Mouse (Mus musculus) gastrocnemius, adult 2 months (tissue): ENCODE data around the gene Cacna1c. TPM values are rescaled to one million over a fixed set of nuclear protein-coding genes. Genes with fewer than 3 reads are reported as not detected.
A peak's percentile ranks its signal among the peaks of the same experiment; 100 is the strongest.
"Not testable (repeated sequence)": the region's sequence is repeated elsewhere in the genome, so short reads cannot be mapped to it uniquely, and the experiment has no call there.

Source experiments
- DNase-seq: peaks from one replicate; pipeline ENCODE4 v3.0.0; 2022
- H3K27ac ChIP-seq: fragments of 200-600 bp; 2 replicates; pipeline ENCODE4 v1.8.1; 2022; ENCODE audit warnings: mild to moderate bottlenecking
- H3K4me3 ChIP-seq: fragments of 200-600 bp; 2 replicates; pipeline ENCODE4 v1.8.1; 2022; ENCODE audit warnings: mild to moderate bottlenecking, moderate library complexity
- CTCF ChIP-seq: fragments of 200-600 bp; IDR thresholded peaks from 2 replicates; pipeline ENCODE4 v1.8.1; 2022; ENCODE audit warnings: antibody characterized with exemption, mild to moderate bottlenecking, moderate library complexity
- intact Hi-C: fragments of 180-260 bp; cut with DNase I; formaldehyde crosslinking; loops from one replicate; pipeline ENCODE4 v1.15.1; 2025
- total RNA-seq, 2 experiments: library from RNA; stranded (reverse); gene quantifications; 2 replicates each; pipeline ENCODE4 v1.2.3; 2021

Cacna1c gene
- total RNA-seq, 2 experiments from 2014 or later: 1.7 to 1.9 TPM

DNA sequence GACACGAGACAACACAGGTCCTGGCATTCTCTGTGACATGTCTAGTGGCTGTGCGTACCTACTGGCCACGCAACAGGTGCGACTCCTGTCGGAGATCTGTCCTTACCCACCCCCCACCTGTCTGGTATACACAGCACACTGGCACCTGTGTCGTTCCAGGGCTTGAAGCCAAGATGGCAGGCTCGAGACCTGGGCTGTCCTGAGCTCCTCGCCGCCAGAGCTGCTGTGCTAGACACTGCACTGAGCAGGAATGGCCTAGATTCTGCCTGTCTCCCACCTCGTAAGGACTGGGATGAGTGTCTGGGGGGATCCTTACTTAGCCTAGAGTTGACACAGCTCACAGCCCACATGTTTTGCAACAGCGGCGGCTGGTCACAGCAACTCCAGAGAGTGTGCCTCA lies 29.0 kb upstream of the Cacna1c start:
- TF ChIP-seq CTCF: no peak
- Histone ChIP-seq H3K4me3 (no peak overlapping the region), H3K27ac (no peak overlapping the region)
- no peak for DNase-seq
- intact Hi-C loops: no loop called here

DNA sequence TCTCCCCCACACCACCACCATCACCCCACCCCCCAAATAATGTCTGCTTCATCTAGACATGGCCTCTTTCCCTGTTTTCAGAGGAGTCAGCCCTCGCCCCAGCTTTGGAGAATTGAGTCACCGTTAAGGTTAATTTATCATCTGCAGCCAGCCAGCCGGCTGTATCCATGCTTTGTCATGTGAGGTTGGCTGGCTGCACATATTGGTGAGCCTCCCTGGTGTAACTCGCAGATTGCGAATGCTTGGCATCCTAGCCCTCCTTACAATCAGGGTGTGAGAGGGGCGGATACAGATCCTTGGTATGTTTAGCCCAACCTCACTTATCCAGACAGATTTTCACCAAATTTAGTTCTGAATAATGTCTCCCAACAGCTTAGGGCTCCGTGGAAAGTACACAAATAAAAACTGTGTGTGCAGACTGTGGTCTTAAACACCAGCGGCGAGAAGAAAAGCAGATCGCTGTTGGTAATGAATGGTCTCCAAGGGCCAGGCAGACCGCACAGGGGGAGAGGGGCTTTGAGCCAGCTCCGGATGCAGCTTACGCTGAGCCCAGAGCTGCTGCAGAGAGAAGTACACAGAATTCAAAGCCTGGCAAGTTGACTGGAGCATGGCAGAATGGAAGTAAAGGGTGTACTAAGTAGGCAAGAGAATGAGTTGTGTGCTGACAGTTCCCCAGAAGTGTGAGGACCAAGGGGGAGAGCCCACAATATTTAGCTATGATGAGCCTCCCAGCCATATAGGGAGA lies 28.4 kb upstream of the Cacna1c start:
- no peak overlapping the region for H3K4me3 ChIP-seq
- DNase-seq: no peak
- H3K27ac ChIP-seq: no peak overlapping the region
- no peak for TF ChIP-seq CTCF
- intact Hi-C loops: no loop called here

DNA sequence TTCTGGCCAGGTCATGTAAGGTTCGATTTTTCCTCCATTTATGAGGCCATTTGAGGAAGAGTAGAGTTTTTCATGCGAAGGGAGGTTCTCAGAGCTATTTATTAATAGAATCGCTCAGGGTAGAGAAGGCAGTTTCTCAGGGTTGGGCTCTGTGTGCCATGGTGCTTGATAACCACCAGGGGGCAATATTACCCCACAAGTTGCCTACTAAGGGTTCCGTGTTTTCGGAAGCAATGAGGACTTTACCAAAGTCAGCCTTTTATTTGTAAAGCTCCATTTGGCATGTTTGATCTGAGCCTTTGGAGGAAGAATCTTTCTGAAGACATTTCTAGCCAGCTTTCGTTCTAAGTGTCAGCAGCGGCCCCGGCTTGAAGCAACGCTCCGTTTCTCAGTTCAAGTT lies 24.1 kb upstream of the Cacna1c start:
- peak; percentile 95 for TF ChIP-seq CTCF
- H3K4me3 ChIP-seq: no peak overlapping the region
- DNase-seq: no peak
- intact Hi-C loops: loop anchor here (1.0 kb wide), 3 partner anchors 128 to 224 kb away; no protein-coding TSS in a partner anchor
- no peak overlapping the region for H3K27ac ChIP-seq

DNA sequence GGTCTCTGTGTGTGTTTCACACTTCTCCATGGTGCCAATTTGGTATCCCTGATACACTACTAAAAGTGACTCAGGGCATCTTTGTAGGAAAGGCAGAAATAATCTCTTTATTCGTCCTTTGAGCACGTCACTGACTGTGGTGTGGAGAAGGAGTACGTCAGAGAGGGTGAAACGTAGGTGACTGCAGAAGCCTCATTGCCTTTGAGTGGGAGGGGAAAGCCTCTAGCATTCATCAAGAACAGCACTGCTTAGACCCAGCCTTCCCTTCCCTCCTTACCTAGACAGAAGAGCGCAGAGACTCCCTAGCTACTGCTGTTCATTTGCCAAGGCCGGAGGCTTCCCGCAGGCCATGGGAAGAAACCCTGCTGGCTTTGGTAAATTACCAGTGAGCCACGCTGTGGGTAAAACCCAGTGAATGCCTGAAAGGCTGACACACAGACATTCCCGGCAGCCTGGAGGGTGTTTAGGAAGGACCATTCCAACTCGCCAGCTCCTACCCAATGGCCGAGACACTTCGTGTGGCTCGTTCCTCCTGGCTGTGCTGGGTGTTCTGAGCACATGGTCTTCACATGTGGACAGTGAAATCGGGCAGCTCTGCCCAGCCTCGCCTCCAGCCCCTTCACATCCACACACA lies 23.1 kb upstream of the Cacna1c start:
- intact Hi-C loops: no loop called here
- no peak for TF ChIP-seq CTCF
- Histone ChIP-seq H3K27ac (no peak overlapping the region), H3K4me3 (no peak overlapping the region)
- DNase-seq: no peak

DNA sequence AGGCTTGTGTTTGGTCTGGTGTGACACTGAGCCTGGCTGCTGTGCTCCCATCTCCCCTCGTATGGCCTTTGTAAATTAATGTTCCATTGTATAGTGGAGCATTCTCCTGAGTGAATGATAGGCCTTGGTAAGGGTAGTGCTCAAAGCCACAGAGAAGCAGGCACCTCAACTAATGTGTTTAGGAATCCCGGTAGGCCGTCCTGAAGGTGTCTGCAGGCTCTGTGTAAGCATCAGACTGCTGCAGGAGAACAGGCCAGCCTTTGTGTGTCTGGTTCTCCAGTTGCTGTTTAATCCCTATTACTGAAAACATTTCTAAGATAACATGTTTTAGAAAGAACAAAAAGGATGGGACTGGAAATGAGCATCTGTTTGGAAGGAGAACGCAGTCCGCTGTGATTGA lies 22.4 kb upstream of the Cacna1c start:
- H3K27ac ChIP-seq: no peak overlapping the region
- DNase-seq: no peak
- no peak for TF ChIP-seq CTCF
- intact Hi-C loops: no loop called here
- no peak overlapping the region for H3K4me3 ChIP-seq

DNA sequence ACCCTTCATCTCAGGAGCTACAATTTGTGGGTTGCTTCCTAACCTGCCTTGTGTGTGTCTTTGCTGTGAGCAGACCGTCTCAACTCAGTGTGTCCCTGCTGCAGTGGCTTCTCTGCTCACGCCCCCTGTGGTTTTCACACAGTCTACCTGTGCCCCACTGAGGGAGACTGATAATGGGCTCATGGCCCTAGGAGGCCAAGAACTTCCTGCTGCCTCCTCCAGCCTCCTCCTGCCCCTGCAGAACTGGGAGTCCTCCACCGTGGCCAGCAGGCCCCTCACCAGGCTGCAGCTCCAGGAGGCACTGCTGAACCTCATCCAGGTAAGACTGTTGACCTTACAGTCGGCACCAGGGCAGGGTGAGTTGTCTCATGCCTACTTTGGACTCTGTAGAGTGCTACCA lies 21.4 kb upstream of the Cacna1c start:
- intact Hi-C loops: no loop called here
- DNase-seq: no peak
- TF ChIP-seq CTCF: no peak
- Histone ChIP-seq H3K27ac (no peak overlapping the region), H3K4me3 (no peak overlapping the region)

DNA sequence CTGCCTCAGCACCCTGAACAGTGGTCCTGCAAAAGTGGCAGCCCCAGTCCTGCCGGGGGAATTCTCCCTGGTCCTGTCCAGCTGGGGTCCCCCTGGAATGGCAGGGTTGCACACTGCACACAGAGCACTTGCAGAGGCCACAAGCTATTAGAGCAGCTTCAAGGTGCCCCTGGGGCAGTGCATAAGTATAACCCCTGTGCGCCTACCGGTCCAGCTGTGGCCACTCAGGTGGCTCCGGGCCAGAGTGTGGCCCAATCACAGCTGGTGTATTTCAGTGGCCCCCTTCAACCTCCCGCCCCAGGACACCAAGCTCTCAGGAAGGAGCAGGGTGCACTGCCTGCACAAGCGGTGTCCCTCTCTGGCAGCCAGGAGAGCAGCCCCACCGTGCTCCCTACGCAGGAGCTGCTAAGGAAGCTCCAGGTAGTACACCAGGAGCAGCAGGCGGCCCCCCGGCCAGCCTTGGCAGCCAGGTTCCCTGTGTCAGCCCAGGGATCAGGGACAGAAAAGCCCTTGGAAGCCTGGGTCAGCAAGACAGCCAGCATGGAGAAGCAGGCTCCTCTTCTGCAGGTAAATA lies 18.9 kb upstream of the Cacna1c start:
- H3K27ac ChIP-seq: no peak overlapping the region
- H3K4me3 ChIP-seq: no peak overlapping the region
- TF ChIP-seq CTCF: no peak

DNA sequence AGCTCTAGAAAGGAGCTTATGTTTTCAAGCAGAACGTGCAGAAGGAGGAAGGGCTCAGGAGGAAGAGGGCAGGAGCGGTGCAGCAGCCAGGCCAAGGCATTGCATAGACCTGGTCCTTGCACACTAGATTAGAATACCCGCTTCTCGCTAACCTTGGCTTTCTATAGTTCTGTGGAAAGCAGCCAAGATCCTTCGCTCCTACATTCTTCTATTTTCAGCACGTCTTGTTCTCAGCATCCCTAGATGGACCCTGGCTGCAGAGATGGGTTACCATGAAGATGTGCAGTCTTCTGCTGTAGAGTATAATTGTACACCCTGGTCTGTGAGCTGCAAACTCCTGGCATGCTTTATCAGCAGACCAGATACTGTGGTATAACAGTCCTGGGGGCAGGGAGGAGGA lies 18.0 kb upstream of the Cacna1c start:
- intact Hi-C loops: no loop called here
- H3K4me3 ChIP-seq: no peak overlapping the region
- no peak for DNase-seq
- no peak for TF ChIP-seq CTCF
- H3K27ac ChIP-seq: no peak overlapping the region

More for the DNA sequence above, 18.9 kb upstream of the Cacna1c start:
- no peak for DNase-seq
- intact Hi-C loops: no loop called here

DNA sequence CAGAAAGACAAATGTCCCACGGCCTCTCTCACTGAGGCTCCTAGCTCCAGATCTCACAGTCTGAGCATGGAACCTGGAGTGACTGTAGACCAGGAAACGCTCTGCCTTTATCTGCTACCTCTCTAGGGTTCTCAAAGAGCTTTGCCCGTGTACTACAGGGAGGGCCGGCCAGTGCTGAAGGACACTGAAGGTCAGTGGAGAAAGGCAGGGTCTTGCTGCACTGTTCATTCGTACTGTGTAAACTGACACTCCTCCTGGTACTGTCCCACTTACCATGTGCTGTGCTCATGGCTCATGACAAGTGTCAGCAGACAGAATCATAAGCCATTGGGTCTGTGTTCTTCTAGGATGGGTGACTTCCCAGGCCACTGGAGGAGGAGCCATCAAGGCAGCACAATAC lies 17.2 kb upstream of the Cacna1c start:
- DNase-seq: no peak

DNA sequence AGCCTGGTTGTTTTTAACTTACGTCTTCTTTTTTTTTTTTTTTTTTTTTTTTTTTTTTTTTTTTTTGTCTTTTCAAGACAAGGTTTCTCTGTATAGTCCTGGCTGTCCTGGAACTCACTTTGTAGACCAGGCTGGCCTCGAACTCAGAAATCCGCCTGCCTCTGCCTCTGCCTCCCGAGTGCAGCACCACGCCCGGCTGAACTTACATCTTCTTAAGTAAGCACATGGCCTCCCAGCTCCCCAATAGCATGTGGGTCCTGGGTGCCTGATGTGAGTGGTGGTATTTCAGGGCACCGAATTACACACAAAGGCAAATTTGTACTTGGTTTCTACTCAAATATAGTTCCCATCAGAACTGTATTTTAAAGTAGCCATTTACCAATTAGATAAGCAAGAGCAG lies 9.8 kb upstream of the Cacna1c start:
- DNase-seq, intact Hi-C loops, H3K4me3 ChIP-seq: not testable (repeated sequence)

More for the DNA sequence above, 17.2 kb upstream of the Cacna1c start:
- no peak for TF ChIP-seq CTCF
- Histone ChIP-seq H3K4me3 (no peak overlapping the region), H3K27ac (no peak overlapping the region)
- intact Hi-C loops: no loop called here

DNA sequence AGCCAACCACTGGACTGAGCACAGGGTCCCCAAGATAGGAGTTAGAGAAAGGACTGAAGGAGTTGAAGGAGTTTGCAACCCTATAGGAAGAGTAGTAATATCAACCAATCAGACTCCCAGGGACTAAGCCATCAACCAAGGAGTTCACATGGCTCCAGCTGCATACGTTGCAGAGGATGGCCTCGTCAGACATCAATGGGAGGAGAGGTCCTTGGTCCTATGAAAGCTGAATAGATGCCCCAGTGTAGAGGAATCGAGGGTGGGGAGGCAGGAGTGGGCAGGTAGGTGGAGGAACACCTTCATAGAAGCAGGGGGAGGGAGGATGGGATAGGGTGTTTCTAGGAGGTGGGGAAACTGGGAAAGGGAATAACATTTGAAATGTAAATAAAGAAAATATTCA lies 8.7 kb upstream of the Cacna1c start:
- H3K4me3 ChIP-seq: no peak overlapping the region
- intact Hi-C loops: no loop called here
- TF ChIP-seq CTCF: no peak
- DNase-seq: no peak
- H3K27ac ChIP-seq: no peak overlapping the region

More for the DNA sequence above, 9.8 kb upstream of the Cacna1c start:
- not testable (repeated sequence) for H3K27ac ChIP-seq

DNA sequence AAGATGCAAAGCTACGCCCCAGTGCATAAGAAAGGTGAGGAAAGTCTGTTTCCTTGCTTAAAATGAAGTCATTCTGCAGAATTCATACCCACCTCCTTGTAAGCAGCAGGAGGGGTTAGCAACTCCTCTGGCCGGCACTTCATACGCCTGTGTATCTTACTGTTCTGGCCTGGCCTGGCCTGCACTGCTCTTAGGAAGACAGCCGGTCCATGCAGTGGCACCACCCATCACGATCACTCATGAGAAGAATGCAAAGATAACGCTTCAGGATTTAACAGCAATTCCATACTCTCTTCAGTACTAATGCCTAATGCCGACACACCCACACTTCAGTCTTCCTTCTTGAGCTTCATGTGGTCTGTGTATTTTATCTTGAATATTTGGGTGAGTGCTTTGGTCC lies 8.1 kb upstream of the Cacna1c start:
- H3K4me3 ChIP-seq: no peak overlapping the region
- no peak overlapping the region for H3K27ac ChIP-seq
- DNase-seq: no peak
- no peak for TF ChIP-seq CTCF
- intact Hi-C loops: no loop called here

DNA sequence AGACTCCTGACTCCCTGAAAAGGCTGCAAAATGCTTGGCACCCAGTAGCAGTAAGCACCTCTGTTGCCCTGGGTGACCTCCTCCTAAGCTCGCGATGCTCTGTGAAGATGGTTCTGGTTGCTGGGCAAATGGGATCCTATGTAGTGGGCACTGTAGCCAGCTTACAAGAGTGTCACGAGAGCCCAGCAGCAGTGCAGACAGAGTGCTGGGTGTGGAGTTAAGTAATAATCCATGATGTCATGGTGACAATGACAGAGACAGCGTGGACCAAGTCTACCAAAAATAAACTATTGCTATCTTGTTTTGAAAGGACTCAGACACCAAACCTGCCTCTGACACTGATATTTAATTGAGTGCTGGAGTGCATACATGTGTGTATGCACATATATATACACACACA lies 5.4 kb upstream of the Cacna1c start:
- intact Hi-C loops: no loop called here
- no peak for DNase-seq
- Histone ChIP-seq H3K27ac (no peak overlapping the region), H3K4me3 (no peak overlapping the region)
- no peak for TF ChIP-seq CTCF

DNA sequence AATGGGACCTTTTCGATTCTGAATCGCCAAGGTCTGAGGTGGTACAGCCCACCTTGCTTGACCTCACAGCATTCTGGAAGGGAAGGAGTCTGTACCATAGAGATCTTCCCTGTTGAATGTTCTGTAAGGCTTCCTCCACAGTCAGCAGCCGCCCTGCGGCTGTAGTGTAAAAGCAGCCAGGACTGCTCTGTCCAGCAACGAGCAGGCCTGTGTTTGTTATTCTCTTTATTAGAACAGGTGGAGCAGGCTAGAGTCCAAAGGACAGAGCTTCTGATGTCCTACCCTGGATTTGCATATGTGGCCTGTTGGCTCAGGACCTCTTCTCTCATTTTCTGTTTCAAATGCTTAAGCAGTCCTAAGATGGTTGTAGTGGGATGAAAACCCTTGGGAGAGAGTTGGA lies 4.1 kb upstream of the Cacna1c start:
- TF ChIP-seq CTCF: no peak
- H3K27ac ChIP-seq: no peak overlapping the region
- intact Hi-C loops: no loop called here

More for the DNA sequence above, 4.1 kb upstream of the Cacna1c start:
- no peak overlapping the region for H3K4me3 ChIP-seq
- DNase-seq: no peak
